Mouse (Mus musculus): ENCODE measurements at regions not wholly inside any gene's neighbourhood (a gene's known extent, or its start where the extent isn't known, plus 50 kb on each side); places are given as distances from the start of the nearest gene placed in this dataset.

DNA sequence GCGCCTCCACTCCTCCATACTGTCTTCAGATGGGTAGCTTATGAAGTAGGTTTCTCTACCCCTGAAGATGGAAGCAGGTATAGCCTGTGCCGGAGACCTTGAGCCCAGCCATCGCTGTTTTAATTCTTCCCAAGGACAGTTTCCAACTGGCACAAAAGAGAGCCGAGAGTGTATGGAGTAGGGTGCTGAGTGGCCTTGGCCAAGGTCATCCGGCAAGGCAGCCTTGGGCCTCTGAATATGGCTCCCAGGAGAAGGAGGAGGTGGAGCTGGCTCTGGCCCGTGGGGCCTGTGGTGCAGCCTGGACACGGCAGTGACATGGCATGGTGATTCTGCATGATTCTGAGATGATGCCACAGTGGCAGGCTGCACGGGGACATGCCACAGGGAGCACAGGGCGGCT is 215.7 kb downstream of the Tex29 start:
- ATAC-seq (replicated peaks; ENCODE audit: low FRiP score, low TSS enrichment, poor library complexity, severe bottlenecking): no peak

- ATAC-seq (replicated peaks; ENCODE audit: low FRiP score, low TSS enrichment, poor library complexity, severe bottlenecking): no peak
Observed at GRCm38 (mm10) chr8:12061237-12061636, 217.4 kb upstream of the A230072I06Rik start.

GRCm38 (mm10) chr8:12062710-12063109 is 215.9 kb upstream of the A230072I06Rik start:
- no peak for ATAC-seq (replicated peaks; ENCODE audit: low FRiP score, low TSS enrichment, poor library complexity, severe bottlenecking)

DNA sequence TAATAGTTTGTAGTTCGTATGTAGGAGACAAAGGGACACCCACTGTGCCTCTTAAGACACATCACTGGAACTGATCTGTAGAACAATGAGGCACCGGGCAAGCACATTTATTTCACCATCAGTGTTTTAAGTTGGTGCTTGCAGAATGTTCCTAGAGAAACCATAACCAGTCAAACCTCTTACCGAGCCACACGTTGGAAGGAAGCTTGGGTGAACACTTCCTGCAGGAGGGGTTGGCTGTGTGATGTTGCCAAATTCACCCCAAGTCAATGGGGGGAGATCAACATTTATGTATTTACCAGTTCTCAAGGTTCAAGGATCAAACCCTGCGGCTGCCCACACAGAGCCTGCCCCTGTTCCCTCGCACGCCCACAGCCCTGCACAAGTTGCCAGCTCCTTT is 214.0 kb upstream of the A230072I06Rik start:
- no peak for ATAC-seq (replicated peaks; ENCODE audit: low FRiP score, low TSS enrichment, poor library complexity, severe bottlenecking)

- no peak for ATAC-seq (replicated peaks; ENCODE audit: low FRiP score, low TSS enrichment, poor library complexity, severe bottlenecking)
Observed at GRCm38 (mm10) chr8:12066454-12066853, 212.2 kb upstream of the A230072I06Rik start.

DNA sequence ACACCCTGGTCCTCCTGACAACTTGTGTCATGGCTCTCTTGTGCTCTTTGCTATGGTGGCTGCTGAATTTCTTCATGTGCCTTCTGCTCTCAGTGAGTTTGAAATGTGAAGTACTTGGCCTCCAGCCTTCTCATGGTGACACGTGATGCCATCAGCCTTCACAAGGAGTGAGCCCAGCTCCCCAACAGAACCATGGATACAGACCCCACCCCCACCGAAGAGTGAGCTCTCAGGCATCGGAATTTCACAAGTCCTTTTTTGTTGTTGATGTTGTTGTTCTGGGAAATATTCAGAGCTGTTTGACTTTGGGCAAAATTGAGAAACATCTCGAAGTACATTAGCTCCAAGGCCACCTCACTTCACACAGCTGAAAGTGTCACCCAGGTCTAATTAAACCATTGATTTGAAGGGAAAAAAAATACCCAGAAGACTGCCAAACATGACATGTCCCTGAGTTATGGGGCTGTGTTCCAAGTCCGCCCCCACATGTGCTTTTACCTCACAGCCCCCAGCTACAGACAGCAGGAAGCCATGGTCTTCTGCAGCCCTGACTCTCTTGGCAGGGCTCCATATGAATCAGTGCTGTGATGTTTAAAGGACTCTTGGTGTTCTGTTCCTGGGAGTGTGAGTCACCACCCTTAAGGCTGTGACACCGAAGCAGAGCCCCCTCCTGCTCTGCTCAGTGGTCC is 205.2 kb upstream of the A230072I06Rik start:
- ATAC-seq (replicated peaks; ENCODE audit: low FRiP score, low TSS enrichment, poor library complexity, severe bottlenecking): no peak

GRCm38 (mm10) chr8:12075943-12076342 is 202.7 kb upstream of the A230072I06Rik start:
- ATAC-seq (replicated peaks; ENCODE audit: low FRiP score, low TSS enrichment, poor library complexity, severe bottlenecking): no peak

DNA sequence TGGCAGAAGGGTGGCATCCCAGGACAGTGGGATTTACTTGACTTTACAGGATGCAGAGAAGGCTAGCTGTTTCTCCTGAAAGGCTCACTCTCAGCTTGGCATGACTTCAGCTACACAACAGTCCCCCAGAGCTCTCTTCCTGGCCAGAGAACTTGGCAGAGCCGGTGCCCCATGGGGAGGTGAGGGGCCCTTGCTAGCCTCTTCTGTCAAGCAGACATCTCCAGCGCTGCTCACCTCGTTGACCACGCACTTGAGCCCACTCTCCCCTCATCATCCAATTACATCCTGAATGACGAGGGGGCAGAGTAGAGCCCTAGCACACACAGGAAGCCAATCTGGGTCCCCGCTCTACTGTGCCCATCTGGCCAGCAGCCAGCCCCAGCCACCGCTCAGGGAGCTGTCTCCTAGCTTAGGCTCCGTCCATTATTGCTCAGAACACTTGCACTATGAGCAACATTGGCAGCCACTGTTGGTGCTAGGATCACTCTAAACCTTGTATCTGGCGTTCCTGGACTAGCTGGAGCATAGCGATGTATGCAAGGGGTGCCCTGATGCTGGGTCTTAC is 201.7 kb upstream of the A230072I06Rik start:
- no peak for ATAC-seq (replicated peaks; ENCODE audit: low FRiP score, low TSS enrichment, poor library complexity, severe bottlenecking)

DNA sequence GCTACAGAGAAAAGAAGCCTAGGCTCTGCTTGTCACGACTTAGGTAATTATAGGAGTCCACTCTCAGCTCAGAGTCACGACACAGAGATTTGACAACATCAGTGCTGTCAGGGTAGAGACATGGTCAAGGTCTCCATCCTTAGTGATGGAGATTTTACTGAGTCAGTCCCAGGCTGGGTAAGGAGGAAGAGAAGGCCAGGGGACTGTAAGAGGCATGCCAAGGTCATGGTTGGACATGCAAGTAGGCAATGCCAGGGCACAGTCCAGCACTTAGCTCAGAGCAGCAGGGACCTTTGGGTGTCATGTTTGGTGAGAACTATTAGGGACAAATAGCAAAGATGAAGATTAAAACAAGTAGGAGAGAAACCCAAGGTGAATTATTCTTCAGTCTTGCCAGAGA is 200.7 kb upstream of the A230072I06Rik start:
- ATAC-seq (replicated peaks; ENCODE audit: low FRiP score, low TSS enrichment, poor library complexity, severe bottlenecking): no peak

DNA sequence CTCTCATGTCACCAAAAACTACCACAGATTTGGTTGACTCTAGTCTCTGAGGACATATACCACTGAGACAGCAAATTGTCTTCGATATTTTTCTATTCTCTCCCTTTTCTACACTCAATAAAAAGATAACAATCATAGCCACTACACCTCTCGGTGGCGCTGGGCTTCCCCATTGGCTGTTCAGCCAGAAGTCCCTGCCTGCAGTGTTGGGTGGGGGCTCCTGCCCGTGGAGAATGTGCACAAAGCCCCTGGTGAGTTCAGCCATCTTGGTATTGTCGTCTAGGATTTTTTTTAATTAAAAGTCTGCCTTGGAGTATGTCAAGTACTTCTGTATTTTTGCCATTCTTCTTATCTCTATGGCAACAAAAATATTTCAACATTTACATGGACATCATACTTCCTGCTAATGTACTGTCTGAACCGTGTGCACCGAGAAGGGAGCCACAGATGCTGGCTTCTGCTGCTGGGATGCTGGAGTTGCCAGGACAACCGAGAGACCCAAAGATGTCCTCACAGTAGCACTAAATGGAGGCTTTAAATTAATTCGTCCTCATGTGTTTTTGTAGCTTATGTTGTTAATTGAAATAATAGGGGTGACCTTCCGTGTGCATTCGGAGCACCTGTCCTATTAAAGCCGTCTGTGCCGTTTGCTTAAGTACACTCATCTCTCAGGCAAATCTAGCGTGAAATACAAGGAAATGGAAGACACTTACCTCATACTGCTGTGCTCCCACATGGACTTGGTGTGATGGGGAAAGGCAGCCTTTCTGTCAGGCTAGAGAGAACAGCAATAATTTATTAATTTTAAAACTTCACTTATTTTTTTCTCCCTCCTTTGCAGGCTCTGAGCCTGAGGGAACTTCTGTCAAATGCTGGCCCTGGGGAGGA is 199.7 kb upstream of the A230072I06Rik start:
- no peak for ATAC-seq (replicated peaks; ENCODE audit: low FRiP score, low TSS enrichment, poor library complexity, severe bottlenecking)

DNA sequence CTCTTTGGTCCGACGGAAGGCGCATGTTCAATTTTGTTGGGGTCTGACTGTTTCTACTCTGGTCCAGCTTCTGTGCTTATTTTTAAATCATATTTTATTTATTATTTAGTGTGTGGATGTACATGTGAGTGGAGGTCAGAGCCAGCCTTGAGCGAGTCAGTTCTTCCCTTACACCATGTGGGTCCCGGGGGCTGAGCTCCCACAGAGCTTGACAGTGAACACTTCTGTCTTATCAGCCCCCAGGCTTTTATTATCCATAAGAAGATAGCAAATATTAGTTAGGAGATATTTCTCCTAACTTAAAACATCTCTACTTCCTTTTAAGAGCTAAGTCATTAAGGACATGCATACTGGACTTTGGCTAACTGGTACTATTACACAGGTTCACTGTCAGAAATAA is 197.1 kb upstream of the A230072I06Rik start:
- ATAC-seq (replicated peaks; ENCODE audit: low FRiP score, low TSS enrichment, poor library complexity, severe bottlenecking): no peak

- no peak for ATAC-seq (replicated peaks; ENCODE audit: low FRiP score, low TSS enrichment, poor library complexity, severe bottlenecking)
Observed at GRCm38 (mm10) chr8:12087192-12087800, 191.3 kb upstream of the A230072I06Rik start.

- ATAC-seq (replicated peaks; ENCODE audit: low FRiP score, low TSS enrichment, poor library complexity, severe bottlenecking): no peak
Observed at GRCm38 (mm10) chr8:12100145-12100544, 178.5 kb upstream of the A230072I06Rik start.

DNA sequence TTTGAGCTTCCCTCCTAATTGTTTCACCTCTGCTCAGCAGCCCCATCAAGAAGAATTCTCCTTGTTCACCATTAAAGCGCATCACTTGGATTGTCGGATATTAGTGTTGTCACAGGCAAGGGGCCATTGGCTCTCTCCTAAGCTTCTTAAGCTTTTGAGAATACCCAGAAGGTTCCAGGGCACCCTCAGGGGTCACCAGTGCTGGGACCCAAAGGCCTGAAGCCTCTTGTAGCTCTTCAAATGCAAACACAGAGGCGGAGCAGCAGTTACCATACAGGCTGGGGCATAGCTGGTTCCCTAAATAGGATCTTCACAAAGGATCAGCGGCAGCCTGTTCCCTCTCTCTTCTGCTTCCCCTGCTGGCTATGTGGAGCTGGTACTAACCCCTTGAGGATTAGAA is 175.3 kb upstream of the A230072I06Rik start:
- no peak for ATAC-seq (replicated peaks; ENCODE audit: low FRiP score, low TSS enrichment, poor library complexity, severe bottlenecking)

DNA sequence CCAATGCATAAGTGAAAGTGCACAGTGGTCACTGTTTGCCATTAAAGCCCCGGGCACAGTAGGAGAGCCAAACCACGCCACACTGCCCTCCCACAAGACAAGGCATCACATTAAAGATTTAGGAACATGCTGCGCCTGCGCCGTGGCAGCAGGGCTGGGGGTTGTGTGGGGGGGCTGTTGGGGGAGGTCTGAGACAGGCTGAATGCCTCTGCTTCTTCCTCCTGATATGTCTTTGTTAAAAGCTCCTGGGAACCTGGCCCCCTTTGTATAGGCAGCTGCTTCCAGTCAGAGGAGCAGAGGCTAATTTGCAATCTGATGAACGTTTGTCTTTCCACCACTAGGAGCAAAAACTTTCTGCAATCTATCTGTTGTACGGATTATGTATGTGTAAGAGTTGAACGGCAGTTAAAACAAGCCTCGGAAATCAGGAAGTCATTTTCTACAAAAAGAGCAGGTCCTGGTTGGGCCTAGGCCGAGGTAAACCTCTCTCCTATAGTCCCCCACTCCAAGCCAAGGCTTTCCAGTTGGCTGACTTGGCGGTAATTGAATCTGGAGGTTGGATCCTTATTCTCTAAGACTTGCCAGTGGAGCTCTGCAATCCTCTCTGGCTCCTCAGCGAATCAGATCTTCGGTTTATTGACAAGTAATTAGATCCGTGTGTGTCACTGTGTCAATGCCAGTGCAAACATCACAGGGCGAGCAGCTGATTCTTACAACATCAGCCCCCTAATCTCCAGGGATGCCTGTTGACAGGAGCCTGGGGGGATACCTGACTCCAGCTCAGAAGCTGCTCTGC is 173.3 kb upstream of the A230072I06Rik start:
- ATAC-seq (replicated peaks; ENCODE audit: low FRiP score, low TSS enrichment, poor library complexity, severe bottlenecking): no peak

DNA sequence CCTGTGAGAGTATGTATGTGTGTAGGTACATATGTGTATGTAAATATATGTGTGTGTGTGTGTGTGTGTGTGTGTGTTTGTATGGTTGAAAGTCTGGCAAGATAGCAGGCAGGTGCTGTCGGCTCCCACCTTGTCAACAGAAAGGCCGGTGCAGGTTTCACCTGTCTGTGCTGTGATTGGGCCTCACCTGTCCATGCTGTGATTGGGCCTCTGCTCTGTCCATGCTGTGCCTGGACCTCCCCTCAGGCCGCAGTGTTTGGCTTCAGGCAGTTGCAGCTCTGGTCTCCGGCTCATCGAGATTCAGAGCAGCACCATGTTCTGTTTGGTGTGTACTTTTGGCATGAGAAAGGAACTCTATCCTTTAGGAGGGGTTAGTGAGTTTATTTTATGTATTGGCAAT is 170.0 kb upstream of the A230072I06Rik start:
- ATAC-seq (replicated peaks; ENCODE audit: low FRiP score, low TSS enrichment, poor library complexity, severe bottlenecking): no peak

DNA sequence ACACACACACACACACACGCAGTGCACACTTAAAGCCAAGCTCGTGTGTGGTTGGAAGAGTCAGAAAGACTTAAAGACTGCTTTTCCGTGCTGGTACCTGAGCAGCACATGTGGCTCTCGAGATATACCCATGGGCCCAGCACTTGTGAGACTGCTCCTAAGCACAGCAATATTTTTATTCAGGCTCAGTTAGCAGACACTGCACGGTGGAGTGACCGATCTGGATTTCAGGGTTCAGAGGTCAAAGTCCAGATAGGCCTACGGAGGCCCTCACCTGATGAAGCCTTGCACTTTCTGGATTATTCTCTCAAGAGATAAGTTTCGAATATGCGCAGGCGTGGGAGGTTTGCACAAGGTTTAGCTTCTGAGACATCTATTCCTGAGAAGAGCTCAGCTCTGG is 167.0 kb upstream of the A230072I06Rik start:
- ATAC-seq (replicated peaks; ENCODE audit: low FRiP score, low TSS enrichment, poor library complexity, severe bottlenecking): no peak

GRCm38 (mm10) chr8:12113023-12113422 is 165.6 kb upstream of the A230072I06Rik start:
- ATAC-seq (replicated peaks; ENCODE audit: low FRiP score, low TSS enrichment, poor library complexity, severe bottlenecking): no peak

DNA sequence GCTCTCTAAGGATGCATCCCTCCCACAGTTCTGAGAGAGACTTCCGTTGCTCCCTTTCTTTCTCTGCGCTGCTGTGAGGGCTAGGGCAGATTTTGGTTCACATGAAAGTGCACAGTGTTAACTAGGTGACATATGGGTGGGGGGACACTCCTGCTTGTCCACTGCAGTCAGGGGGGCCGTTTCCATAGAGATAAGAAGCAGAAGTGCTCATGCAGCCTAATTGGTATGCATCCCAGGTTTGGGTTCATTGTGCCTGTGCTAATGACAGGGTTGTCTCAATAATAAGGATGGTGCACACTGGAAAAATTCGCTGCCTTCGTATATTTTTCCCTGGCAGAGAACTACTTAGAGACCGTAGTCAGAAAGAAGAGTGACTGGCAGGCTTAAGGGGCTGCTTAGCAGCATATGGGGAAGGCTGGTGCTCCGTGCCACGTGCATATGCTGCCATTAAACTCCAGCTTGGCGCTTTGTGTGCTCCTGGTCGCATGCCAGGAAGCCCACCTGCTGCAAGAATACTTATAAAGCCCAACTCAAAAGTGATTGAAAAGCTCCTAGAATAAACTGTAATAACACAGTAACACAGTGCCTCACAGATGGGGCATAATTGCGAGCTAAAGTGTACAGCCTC is 152.1 kb upstream of the A230072I06Rik start:
- no peak for ATAC-seq (replicated peaks; ENCODE audit: low FRiP score, low TSS enrichment, poor library complexity, severe bottlenecking)

Measured in megakaryocyte-erythroid progenitor cell, adult 5-6 weeks (primary cell).